Mouse (Mus musculus): ENCODE measurements around the gene Ddx46.

GRCm38 (mm10) chr13:55604606-55605005 is 30.2 kb upstream of the Ddx46 start:
- no peak for TF ChIP-seq CTCF (conservative IDR thresholded peaks at IDR 0.05; ENCODE audit: low read length)
- TF ChIP-seq POU5F1 (IDR thresholded peaks at IDR 0.05; ENCODE audit: borderline replicate concordance, low read length) = no peak
